Mouse (Mus musculus): ENCODE data around the gene Plcd3.
A peak's percentile ranks its signal among the peaks of the same experiment; 100 is the strongest.

Gene Plcd3

DNA sequence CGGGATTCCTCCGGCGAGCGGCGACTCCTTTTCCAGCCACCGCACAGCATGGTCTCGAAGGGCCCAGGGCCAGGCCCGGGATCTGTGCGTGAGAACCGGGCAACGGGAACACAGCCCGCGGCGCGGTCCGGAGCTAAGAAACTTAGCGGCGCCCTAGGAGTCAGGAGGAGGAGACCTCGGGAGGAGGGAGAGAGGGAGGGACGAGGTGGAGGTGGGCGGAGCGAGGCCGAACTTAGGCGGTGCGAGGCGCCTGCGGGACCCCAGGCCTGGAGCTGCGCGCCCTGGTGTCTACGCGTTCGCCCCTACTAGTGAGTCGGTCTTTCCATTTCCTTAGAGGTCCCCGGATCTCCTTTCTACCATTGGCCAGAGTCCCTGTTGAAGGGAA lies at the start of gene Plcd3, which contains the start of gene Acbd4:
Plcd3 (minus strand) TSS at position 178 of the 385 bp plus-strand sequence.
Acbd4 (plus strand) TSS at position 202 of the 385 bp plus-strand sequence.
- no peak for DNase-seq (ENCODE audit: low spot score)

DNA sequence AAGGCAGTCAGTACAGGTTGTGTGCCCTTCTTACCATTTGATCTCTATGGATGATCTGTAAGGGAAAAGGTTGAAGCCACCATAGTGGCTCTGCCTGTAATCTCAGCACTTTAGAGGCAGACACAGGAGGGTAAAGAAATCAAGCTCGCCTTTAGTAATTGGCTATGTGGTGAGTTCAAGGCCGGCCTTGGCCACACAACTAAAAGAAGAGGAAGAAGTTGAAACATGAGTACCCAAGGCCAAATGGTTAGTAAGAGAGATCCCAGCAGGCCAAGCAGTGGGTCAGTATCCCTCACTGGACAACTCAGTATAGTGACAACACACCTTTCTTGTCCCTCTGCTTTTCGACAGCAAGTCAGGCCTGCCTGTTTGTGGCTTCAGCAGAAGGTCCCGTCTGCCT lies 48.3 kb upstream of the Plcd3 start:
- no peak for DNase-seq (ENCODE audit: low spot score)

DNA sequence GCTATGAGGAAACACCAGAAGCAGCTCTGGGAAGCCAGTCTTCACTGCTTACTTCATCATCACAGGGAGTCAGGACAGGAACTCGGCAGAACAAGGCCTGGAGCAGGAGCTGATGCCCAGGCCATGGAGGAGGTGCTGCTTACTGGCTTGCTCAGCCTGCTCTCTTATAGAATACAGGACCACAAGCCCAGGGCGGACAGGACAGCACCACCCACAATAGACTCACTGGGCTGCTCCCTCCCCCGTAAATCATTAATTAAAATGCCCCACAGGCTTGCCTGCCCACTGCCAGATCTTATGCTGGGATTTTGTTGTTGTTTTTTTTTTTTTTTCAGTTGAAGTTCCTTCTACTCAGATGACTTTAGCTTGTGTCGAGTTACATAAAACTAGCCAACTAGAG lies 46.3 kb upstream of the Plcd3 start:
- DNase-seq (ENCODE audit: low spot score) = no peak

DNA sequence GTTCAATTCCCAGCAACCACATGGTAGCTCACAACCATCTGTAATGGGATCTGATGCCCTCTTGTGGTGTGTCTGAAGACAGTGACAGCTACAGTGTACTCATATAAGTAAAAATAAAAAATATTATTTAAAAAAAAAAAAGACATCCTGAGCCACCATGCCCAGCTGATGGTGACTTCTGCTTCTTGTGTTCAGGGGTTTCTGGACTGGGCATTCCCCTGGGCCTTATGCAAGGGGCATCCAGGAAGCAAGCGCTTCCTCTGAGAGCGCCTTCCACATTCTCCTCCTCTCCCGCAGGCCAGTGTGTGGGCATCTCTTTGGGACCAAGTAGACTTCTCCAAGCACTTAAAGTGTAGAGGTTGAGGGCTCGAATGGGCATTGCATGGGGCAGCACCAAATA lies 44.9 kb upstream of the Plcd3 start:
- no peak for DNase-seq (ENCODE audit: low spot score)

DNA sequence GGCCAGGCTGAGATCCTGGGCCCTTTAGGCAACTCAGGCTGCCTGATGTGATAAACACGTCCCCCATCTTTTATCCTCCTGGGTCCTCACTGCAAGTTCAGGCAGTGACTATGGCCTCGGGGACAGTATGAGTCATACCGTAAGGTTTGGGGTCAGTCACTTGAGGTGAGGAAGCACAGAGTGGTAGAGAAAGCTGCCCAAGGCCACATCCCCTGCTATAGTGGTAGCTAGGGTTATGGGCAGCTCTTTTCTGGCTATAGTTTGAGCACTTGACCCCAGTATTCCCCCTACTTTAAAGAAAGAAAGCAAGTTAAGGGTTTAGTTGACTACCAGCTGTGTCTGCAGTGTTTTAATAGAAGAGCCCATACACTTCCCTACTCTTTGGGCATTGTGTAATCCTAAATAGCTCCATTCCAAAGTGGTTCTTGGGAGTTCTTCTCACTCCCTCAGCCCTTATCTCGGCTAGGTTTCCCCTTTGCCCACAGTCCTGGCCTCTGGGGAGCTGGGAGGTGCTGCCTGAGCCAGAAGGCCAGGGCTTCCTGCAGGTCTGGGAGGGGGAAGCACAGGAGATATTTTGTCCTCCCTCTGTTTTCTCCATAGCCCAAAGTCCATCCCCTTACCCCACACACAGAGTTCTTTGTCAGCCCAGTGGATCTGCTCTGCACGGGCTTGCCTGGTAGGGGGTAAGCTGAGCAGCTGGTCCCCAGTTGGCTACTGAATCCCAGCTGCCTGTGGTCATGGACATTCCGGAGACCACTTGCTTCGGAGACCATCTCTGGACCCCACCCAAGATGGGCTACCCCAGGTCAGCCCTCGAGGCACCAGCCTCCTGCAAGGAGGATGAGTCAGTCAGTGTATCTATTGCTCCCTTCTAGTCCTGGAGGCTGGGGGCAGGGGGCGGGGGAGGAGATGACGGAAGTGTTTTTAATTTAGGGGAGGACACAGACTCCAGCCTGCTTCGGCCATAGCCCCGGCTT lies 43.1 kb upstream of the Plcd3 start:
- DNase-seq (ENCODE audit: low spot score) = no peak

DNA sequence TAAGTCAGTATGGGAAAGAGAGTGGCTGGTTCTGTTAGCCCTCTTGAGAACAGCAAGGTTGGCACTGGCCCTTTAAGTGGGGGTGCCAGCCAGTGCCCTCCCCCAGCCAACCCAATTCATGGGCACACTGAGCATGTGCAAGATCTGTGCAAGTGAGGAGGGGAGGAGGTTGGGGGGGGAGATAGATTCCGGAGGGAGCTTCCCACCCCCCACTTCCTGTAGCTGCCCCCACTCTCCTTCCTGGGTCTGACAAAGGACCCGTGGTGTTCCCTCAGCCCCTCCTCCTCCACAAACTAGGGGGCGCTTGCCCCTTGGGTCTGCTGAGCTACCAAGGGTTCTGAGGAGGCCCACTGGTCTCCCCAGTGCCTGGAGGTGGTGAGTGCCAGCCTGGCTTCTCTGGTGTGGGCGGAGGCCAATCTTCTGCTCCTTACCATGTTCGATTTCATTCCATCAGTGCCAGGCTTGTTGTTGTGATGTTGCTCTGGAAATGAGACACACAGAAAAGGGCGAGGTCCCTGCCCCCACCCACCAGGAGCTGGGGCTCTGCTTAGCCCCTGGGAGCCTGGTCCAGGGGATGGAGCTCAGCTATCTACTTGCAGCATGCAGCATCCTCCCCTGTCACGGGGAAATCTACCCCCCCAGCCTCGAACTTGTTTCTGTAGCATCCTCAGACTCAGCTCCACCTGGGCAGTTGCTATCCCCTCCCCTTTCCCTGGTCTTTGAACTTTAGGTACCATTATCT lies 41.2 kb upstream of the Plcd3 start:
- DNase-seq (ENCODE audit: low spot score) = no peak

DNA sequence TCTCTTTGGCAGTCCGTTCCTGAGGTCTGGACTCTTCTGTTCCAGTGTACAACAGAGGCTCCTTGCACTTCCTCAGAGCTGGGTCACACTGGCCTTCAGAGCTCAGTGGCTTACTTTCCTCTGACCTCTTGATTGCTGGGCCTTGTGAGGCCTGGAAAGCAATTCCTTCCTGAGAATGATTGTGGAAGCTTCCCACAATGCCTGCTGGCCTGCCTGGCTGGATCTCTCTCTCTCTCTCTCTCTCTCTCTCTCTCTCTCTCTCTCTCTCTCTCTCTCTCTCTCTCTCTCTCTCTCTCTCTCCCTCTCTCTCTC lies 40.4 kb upstream of the Plcd3 start:
- no peak for DNase-seq (ENCODE audit: low spot score)

DNA sequence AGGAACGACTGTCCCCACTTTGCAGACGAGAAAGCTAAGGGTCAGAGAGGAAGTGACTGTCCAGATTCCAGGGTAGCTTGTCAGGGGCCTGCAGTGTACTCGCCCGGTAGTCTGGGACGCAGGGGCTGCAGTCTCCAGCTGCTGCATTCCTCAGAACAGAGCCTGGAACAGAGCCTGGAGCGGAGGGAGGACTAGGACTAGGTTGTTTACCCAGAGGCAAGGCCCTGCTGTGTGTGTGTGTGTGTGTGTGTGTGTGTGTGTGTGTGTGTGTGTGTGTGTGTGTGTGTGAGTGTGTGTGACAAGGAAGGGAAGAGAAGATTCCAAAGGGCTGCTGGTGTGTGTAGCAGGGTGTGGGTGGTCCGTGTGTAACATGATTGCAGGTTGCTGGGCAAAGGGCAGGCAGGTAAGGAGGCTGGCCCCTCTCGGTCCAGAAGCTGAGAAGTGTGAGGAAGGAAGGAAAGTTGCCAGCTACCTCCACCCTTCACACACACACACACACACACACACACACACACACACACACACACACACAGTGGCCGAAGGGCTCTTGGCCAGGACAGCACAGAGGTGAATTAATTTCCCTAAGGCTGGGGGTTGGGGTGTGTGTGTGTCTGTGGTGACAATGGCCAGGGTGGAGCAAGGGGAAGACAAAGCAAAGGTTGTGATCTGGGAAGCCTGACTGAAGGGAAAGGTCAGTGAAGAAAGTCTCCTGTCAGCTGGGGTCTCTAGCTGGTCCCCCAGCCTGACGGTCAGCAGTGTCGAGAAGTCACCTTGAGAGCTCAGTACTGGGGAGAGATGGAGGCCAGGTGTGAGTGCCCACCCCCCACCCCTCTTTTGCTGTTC lies 39.9 kb upstream of the Plcd3 start:
- DNase-seq (ENCODE audit: low spot score) = no peak

DNA sequence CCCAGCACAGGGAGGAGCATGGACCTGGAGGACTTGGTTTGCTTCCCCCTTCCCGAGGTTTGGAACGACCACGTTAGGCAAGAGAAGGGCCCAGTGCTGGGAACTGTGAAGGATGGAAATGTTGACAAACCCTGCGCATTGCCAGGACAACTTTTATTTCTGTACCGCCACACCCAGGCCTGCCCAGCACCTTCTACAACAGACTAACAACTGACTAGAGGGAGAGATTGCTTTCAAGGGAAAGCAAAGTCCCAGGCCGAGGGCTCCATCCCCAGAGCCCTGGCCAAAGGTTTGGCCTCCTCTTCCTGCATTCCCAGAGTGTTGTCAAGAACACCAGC lies 39.3 kb upstream of the Plcd3 start:
- DNase-seq (ENCODE audit: low spot score) = no peak

DNA sequence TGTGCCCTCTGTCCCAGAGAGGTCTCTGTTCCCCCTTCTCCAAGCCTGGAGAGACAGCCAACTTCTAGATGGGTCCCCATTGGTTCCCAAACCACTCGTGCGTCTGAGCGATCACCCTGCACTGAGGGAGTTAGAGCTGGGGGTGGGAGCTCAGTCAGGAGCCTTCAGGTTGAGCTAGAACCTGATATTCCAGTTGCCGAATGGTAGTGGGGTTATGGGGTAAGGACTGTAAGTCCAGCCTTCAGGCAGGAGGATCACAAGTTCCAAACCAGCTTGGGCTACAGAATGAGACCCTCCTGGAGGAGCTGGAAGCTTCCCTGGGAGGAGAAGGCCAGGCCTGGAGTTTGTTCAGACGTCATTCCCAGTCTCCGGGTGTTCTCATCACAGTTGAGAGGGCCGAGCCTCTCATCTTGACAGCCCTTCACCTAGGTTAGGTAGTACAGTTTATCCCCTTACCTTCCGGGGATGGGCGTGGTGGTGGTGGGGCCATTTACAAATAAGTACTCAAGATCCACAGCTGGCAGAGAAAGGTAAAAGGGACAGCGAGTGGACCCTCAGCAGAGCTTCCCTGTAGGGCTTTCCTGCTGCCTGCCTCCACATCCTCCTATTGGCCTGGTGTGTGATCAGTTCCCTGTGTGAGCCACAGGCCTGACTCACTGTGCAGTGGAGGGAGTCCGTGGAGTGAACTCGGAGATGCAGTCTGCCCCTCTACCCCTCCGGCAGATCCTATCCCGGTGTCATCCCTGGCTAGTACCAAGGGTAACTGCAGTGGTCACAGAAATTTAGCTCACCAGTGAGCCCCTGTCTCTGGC lies 38.7 kb upstream of the Plcd3 start:
- DNase-seq (ENCODE audit: low spot score) = no peak

DNA sequence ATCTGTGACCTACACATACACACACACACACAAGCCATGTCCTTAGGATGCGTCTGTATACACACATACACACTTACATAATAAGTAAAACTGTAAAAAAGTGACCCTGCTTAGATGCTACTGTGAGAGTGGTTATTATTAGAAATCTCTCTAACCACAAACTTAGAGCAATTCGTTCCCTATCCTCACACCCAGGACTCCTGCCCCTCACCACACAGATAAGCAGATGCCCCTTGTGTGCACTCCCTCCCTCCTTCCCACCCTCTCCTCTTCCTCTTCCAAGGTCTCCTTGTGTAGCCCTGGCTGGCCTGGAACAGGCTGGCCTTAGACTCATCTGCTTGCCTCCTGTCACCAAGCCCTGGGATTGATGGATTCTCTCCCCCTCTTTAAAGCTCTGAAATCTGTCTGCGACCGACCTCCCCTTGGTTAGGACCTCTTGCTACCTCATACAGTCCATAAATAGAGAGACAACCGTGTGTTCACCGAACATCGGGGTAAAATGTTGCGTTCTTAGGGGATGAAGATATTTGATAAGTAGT lies 34.6 kb upstream of the Plcd3 start:
- no peak for DNase-seq (ENCODE audit: low spot score)

DNA sequence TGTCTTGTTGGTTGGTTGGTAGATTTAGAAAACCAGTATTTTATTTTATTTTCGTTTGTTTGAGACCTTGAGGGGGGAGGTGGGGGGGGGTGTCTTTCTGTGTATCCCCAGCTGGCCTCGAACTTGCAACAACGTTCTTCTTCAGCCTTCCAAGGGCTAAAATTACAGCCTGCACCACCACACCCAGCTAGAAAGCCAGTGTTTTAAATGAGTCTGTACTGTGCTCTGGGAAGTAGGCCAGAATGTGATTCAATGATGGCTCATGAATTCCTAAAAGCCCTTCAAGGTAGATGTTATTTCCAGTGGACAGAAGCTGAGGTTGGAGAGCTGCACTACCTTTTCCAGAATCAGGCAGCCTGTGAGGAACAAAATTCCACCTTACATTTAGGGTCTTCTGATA lies 32.8 kb upstream of the Plcd3 start:
- no peak for DNase-seq (ENCODE audit: low spot score)

DNA sequence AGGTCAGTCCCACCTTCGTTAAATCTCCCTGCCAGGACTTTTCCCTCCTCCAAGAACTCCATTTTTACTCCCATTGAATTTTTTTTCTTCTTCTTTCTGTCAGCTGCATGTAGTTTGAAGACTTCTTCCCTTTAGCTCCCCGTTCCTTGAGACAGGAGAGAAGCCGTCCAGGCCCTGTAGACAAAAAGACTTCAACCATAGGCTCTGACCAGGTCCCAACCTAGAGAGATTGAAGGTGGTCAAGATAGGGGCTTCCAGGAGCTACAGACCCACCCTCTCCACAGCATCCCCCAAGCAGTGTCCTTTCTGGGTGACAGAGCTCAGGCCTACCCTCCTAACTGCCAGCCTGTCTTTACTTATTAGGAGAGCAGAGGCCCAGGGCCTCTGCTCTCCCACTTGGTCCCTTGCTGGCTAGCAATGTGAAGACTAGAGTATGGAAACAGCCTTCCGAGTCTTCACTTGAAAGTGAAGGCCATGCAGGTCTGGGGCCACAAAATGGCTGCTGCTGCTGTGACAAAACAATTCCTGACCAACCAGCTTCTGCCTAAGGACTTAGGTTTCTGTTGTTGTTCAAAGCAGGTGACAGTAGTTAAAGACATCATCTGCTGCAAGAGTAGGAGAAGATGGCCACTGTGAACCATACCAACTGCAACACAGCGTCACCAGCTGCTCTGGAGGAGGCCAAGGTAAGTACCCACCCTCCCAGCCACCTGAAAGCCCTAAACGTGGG lies 32.2 kb upstream of the Plcd3 start:
- no peak for DNase-seq (ENCODE audit: low spot score)

DNA sequence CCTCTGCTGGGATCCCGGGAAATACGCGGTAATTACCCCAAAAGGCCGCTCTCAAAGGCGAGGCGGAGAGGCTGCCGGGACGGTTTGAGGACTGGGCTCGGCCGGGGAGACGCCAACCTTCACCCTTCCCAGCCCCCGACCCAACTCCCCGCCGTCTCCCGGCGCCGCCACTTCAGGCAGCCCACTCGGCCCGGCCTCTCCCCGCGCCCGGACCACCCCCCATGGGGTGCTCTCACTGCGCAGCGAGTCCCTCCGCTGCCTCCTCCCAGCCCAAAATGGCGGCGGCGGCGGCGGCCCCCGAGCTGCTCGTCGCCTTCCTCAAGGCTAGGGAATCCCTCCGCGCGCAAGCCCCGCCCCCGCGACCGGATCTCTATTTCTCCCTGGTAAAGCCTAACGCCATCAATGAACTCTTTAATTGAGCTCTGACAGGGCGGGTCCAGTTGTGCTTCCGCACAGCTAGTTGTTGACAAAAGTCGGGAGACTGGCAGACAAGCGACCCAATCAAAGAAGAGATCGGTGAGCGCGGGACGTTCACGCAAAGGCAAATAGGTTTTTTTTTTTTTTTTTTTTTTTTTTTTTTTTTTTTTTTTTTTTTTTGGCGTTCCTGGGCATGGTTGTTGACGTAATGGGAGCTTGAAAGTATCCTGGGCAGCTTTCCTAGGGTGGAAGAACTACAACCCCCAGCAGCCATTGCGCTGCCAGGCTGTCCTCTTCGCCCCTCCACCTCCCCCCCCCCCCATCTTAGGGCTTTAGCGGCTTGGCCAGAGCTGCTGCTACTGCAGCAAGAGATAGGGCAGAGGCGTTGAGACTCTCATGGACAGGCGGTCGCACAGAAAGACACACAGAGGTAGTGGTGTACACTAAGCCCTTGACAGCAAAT lies 31.4 kb upstream of the Plcd3 start:
- peak; percentile 100 for DNase-seq (ENCODE audit: low spot score)

DNA sequence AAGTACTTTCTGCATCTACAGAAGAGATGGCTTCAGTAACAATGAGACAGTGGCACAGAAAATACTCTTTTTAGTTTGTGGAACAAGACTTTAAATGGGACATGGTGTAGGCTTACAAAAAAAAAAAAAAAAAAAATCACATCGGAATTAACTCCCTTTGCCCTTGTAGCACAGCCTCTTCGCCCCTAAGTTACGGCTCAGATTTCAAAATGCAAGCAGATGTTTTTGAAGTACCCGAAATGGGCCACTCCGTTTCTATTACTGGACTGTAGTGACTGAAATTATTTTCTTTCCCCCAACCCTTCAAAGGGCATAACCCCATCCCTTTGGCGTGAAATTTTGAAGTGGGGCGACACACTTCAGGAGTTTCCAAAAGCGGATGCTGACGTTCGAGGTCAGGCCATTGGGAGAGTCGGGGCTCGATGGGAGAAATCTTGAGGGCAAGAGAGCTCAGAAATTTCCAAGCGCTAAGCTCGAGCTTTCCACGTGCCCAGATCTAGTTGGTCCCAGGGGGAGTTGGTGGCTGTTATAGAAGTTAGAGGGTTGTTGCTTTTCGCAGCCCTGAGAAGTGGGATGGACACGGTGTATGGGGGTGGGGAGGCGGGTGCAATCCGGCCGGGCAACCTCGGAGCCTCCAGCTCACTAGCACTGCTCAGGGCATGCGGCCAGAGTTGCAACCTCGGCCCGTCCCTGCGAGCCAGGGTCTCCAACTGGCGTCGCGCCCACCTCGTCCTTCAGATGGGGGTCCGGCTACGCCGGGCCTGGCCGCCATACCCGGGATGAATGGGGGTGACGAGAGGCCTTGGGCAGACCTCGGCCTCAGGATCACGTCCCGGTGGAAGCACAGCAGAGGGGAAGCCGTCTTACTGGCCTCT lies 30.5 kb upstream of the Plcd3 start, which contains the start of gene Hexim2:
Hexim2 (plus strand) TSS at position 729 of the 875 bp plus-strand sequence.
- DNase-seq (ENCODE audit: low spot score) = peak; percentile 39

DNA sequence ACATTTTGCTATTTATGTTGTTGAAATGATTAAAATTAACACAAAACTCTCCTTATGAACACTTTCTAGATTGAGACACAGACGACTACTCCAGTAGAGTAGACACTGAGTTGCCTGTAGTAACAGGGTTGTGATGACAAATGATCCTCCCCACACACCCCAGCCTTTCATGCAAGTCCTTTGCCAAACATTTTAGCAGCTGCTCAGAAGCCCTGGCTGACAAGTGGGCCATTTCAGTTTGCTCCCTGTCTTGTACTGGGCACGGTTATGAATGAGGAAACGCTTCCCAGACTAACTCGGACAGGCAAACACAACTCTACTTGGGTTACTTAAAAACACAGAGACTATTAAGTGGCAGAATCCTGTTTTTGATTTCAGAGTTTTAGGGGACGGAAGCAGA lies 18.9 kb upstream of the Plcd3 start:
- DNase-seq (ENCODE audit: low spot score) = no peak

DNA sequence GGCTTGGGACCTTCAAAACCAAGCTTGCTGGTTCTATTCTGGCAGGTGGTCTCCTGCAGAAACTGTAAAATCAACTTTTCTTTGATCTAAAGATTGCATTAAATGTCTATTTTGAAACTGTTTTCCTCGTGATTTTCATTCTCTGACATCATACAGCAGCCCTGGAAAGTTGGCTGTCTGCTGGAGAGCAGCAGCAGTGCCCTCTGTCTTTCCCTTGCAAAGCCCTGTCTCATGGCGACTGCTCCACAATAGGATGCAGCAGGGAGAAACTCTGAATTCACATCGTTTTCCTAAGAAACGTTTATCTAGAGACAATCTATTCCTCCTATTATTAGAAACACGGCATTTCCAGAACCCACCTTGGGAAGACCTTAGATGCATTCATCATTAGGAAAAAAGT lies 18.2 kb upstream of the Plcd3 start:
- DNase-seq (ENCODE audit: low spot score) = no peak

DNA sequence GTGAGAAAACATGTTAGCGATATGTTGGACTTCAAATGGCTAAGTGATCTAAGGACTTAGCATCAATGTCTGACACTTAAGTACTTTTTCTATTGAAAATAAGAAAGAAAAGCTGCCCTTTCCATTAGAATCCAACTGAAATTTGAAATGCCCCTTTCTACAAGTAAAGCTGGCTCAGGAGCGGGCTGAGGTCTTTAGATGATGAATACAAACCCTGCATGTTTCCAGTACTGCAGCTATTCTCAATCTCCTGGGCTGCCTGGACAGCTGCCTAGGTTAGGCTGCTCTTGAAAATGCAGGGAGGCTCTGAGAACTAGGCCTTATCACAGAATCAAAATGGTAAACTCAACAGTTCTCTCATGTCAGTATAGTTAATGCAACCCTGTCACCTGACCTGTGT lies 17.4 kb upstream of the Plcd3 start:
- DNase-seq (ENCODE audit: low spot score) = no peak

DNA sequence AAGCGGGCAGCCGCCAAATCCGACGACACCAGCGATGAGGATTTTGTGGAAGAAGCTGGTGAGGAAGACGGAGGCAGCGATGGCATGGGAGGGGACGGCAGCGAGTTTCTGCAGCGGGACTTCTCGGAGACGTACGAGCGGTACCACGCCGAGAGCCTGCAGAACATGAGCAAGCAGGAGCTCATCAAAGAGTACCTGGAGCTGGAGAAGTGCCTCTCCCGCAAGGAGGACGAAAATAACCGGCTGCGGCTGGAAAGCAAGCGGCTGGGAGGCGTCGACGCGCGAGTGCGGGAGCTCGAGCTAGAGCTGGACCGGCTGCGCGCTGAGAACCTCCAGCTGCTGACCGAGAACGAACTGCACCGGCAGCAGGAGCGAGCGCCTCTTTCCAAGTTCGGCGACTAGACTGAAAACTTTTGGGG lies 16.1 kb upstream of the Plcd3 start:
- DNase-seq (ENCODE audit: low spot score) = no peak

All from urinary bladder, postnatal 10 days (tissue).